Mouse (Mus musculus) bone marrow, adult 2 months (tissue): ENCODE data around the gene Eif2ak1. TPM values are rescaled to one million over a fixed set of nuclear protein-coding genes. Genes with fewer than 3 reads are reported as not detected.

Experiments used
- H3K27ac ChIP-seq: fragments of 200-500 bp; 2 replicates; pipeline ENCODE4 v1.5.1; 2012; ENCODE audit warnings: low read depth, mild to moderate bottlenecking, control low read depth, inconsistent platforms, low read length; ENCODE audit not compliant: control insufficient read depth, poor library complexity, insufficient read depth
- H3K4me1 ChIP-seq: fragments of 200-500 bp; 2 replicates; pipeline ENCODE4 v1.6.1; 2011; ENCODE audit warnings: low read length; ENCODE audit not compliant: control insufficient read depth, insufficient read depth
- H3K4me3 ChIP-seq: fragments of 200-500 bp; replicated peaks from 2 replicates; pipeline ENCODE3; 2011; ENCODE audit warnings: mild to moderate bottlenecking, low read depth, low read length, control low read depth; ENCODE audit not compliant: control insufficient read depth
- CTCF ChIP-seq: fragments of 200-500 bp; IDR thresholded peaks from 2 replicates; pipeline ENCODE4 v1.5.1; 2011; ENCODE audit warnings: low read length, control low read depth; ENCODE audit not compliant: control insufficient read depth, insufficient read depth
- POLR2A ChIP-seq: fragments of 200-500 bp; IDR thresholded peaks from 2 replicates; pipeline ENCODE4 v1.6.1; 2011; ENCODE audit warnings: low read depth, mild to moderate bottlenecking, control low read depth, low read length, borderline replicate concordance; ENCODE audit not compliant: control insufficient read depth
- WGBS: fragments of 180-500 bp; shearing (Covaris S2); methylation state at CpG from one replicate; pipeline ENCODE4 v1.1.7; 2018; 5-methylcytosine and 5-hydroxymethylcytosine counted together
- polyA plus RNA-seq: library from polyadenylated mRNA; stranded (reverse); fragments of >200 nt; gene quantifications from 2 replicates; pipeline ENCODE4 v1.2.4, GENCODE M21; 2011; ENCODE audit warnings: low replicate concordance; ENCODE audit not compliant: missing spikeins, insufficient read depth, insufficient read length

Eif2ak1 gene
- polyA plus RNA-seq, 1 experiment = 67.6 TPM

DNA sequence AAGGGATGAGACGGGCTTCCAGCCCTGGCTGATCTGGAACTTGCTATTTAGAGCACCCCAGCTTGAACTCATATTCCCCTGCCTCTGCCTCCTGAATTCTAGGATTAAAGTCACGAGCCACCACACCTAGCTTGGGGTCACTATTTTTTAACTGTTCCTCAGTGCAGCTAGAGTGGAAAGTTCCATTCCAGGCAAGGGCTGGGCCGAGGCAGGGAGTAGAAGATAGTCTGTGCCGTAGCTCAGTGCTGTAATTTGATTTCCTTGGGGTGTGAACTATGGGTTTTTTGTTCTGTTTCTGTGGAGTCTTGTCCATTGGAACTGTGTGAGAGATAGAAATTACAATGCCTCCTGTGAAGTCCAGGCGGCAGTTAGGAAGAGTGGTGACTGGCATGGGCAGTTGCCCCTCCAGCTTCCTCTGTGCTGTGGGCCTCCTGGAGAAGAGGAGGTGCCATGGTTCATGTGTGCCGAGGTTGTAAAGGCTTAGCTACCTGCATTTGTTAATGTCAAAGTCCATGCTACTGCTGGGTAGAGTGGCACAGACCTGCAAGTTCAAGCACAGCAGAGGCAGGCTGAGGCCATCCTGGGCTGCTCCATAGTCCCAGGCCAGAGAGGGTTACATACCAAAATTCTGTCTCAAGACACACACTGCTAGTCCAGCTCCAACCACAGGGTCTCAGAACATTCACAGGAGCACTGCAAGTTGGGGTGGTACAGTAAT is 114.4 kb downstream of the Eif2ak1 start:
- WGBS = 82% methylated on average over 6 of the region's 6 CpGs
- TF ChIP-seq POLR2A = no peak
- no peak for TF ChIP-seq CTCF
- no peak overlapping the region for H3K27ac ChIP-seq
- H3K4me3 ChIP-seq = no peak overlapping the region
- H3K4me1 ChIP-seq = no peaks in the 10 kb centered on the region

- Histone ChIP-seq H3K4me3 (no peak within 1 kb of the TSS), H3K4me1 (no peaks in the 10 kb centered on the region), H3K27ac (no peak within 1 kb of the TSS)
- no peak for TF ChIP-seq POLR2A
- no peak for TF ChIP-seq CTCF
- 67% methylated on average over 8 of the region's 8 CpGs for WGBS
Observed at GRCm38 (mm10) chr5:143932831-143933230, 115.2 kb downstream of the Eif2ak1 start, which contains the start of gene Rsph10b. Gene Rsph10b (plus strand): TSS chr5:143933035.

GRCm38 (mm10) chr5:143933414-143933813 is 115.8 kb downstream of the Eif2ak1 start:
- no peak overlapping the region for H3K4me3 ChIP-seq
- WGBS = 91% methylated on average over 11 of the region's 11 CpGs
- H3K4me1 ChIP-seq = no peaks in the 10 kb centered on the region
- no peak overlapping the region for H3K27ac ChIP-seq
- TF ChIP-seq CTCF = no peak
- no peak for TF ChIP-seq POLR2A

- 87% methylated on average over 1 of the region's 1 CpGs for WGBS
- TF ChIP-seq POLR2A = no peak
- TF ChIP-seq CTCF = no peak
- H3K4me1 ChIP-seq = no peaks in the 10 kb centered on the region
- no peak overlapping the region for H3K27ac ChIP-seq
- no peak overlapping the region for H3K4me3 ChIP-seq
Observed at GRCm38 (mm10) chr5:143933875-143934274, 116.3 kb downstream of the Eif2ak1 start.

DNA sequence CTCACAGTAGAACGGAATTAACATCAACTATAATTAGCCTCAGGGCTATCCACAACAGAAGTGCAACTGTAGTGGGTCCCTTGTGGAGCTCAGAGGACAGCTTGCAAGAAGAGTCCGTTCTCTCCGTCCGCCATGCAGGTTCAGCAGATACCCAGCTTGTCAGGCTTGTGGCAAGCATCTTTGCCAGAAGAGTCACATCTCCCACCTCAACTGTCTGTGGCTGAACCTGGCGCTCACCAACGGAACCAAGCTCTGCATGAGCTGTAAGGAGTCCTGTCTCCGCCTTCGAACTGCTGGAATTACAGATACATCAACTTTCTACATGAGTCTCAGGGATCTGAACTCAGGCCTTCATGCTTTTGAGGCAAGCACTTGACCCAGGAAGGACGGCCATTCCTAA is 118.6 kb downstream of the Eif2ak1 start:
- TF ChIP-seq CTCF (no peak), POLR2A (no peak)
- no peak overlapping the region for H3K27ac ChIP-seq
- 81% methylated on average over 9 of the region's 9 CpGs for WGBS
- H3K4me3 ChIP-seq = no peak overlapping the region
- H3K4me1 ChIP-seq = no peaks in the 10 kb centered on the region

DNA sequence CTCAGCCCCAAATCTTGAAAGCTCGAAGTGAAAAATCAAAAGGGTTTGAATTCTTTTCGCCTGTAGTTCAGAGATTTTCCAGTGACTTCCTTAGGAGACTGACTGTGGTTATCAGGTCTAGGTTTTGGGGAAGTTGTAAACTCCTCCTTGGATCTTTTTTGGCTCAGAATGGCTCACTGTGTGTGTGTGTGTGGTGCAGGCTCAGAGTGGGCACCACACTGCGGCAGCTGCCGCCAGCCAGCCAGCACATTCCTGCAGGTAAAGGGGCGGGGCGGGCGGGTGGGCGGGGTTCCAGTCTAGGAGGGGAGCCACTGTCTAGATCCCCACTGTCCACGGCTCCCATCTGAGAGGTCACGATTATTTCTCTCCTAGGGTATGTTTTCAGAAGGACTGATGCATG is 124.0 kb downstream of the Eif2ak1 start:
- Histone ChIP-seq H3K27ac (no peak overlapping the region), H3K4me1 (no peaks in the 10 kb centered on the region), H3K4me3 (no peak overlapping the region)
- 8% methylated on average over 10 of the region's 10 CpGs for WGBS
- TF ChIP-seq POLR2A = no peak
- no peak for TF ChIP-seq CTCF

DNA sequence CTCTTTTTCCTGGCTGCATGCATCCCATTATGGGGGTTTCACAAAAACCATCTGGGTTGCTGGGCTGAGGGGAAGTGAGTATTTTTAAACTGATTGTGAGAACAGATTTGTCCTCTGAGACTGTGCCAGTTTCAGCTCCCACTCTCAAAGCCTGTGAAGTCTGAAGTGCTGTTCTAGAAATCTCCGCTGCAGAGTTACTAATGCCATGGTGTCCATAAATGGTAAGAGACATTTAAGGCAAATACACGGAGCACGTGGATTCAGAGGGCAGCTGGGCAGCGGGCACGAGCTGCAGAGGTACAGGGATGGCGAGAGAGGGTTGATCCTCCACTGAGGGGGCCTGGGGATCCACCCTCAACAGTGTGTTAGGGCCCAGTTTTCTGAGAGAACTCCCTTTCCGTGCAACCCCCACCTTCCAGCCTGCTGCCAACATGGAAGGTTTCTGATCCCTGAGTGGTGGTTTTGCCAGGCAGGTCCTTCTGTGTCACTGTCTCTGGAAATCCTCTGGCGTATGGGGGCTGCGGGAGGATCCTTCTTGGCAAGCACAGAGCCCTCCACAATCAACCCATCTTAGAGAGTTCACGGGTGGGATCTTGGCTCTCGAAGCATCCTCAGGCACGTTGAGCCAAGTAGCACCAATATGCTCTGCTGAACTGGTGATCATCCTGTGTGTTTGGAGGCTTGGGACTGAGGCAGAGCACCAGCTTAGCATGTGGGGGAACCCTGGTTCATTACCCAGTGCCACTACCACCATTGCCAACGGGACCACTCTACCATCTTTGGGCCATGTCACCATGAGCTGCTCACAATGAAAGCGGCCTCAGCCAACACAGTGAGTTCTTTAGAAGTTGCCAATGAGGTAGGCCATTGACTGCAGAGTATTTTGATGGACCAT is 125.9 kb downstream of the Eif2ak1 start:
- Histone ChIP-seq H3K27ac (no peak overlapping the region), H3K4me1 (no peaks in the 10 kb centered on the region), H3K4me3 (no peak overlapping the region)
- 83% methylated on average over 14 of the region's 14 CpGs for WGBS
- TF ChIP-seq CTCF = no peak
- no peak for TF ChIP-seq POLR2A

GRCm38 (mm10) chr5:143948361-143948760 is 130.8 kb downstream of the Eif2ak1 start:
- Histone ChIP-seq H3K27ac (no peak overlapping the region), H3K4me1 (no peaks in the 10 kb centered on the region), H3K4me3 (no peak overlapping the region)
- no peak for TF ChIP-seq CTCF
- no peak for TF ChIP-seq POLR2A
- 83% methylated on average over 12 of the region's 12 CpGs for WGBS

DNA sequence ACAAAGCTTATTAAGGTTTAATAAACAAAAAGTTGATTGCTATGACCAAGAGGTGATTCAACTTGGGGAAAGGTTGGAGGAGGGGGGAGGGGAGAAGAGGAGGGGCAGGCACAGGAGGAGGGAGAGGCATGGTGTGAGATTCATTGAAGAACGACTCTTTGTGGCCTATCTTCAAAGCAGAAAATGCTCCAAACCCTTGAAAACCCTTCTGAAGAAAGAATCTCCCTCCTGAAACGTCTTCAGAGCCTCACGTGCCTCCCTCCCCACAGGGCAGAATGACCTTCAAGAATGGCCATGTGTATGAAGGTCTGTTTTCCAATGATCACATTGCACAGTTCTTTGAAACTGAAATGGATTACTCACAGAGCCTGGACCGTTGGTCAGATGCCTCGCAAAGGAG is 132.4 kb downstream of the Eif2ak1 start:
- 58% methylated on average over 5 of the region's 5 CpGs for WGBS
- H3K4me3 ChIP-seq = no peak overlapping the region
- TF ChIP-seq POLR2A (no peak), CTCF (no peak)
- no peaks in the 10 kb centered on the region for H3K4me1 ChIP-seq
- H3K27ac ChIP-seq = no peak overlapping the region

Other genes starting within 250 kb of the Eif2ak1 start
- gene Cyth3, start 195.3 kb upstream of the Eif2ak1 start, polyA plus RNA-seq = 19.7 and 20.4 TPM in 2 replicates
- 6.1 and 6.2 TPM in 2 replicates for gene Usp42, start 85.5 kb upstream of the Eif2ak1 start, polyA plus RNA-seq
- gene Ankrd61, start 79.9 kb downstream of the Eif2ak1 start, polyA plus RNA-seq = not detected in 2 replicates
- gene Aimp2, start 92.1 kb downstream of the Eif2ak1 start, polyA plus RNA-seq = 21.8 and 24.3 TPM in 2 replicates
- 10.1 and 10.3 TPM in 2 replicates for gene Pms2, start 92.2 kb downstream of the Eif2ak1 start, polyA plus RNA-seq
- gene Gm42421, start 110.4 kb downstream of the Eif2ak1 start, polyA plus RNA-seq = 1.5 and 4.5 TPM in 2 replicates
- gene Rsph10b, start 115.2 kb downstream of the Eif2ak1 start, polyA plus RNA-seq = 1.9 and 4.8 TPM in 2 replicates
- gene Ccz1, start 197.1 kb downstream of the Eif2ak1 start, polyA plus RNA-seq = 29.1 and 44.4 TPM in 2 replicates
- not detected in 2 replicates for gene Ocm, start 208.9 kb downstream of the Eif2ak1 start, polyA plus RNA-seq